Mouse (Mus musculus): ENCODE data around the gene Atxn2l. TPM values are rescaled to one million over a fixed set of nuclear protein-coding genes. Genes with fewer than 3 reads are reported as not detected.

Atxn2l gene
- 23.1 TPM for polyA plus RNA-seq (2014; fragmentation: Illumina TruSeq; extraction: RNeasy Lipid Tissue Mini Kit (QIAGEN cat#74804); ENCODE audit: low read depth, low replicate concordance)

GRCm38 (mm10) chr7:126503273-126503878 lies at the start of gene Atxn2l:
Gene Atxn2l (minus strand): TSS chr7:126503437.

GRCm38 (mm10) chr7:126487052-126487483 lies 16.2 kb downstream of the Atxn2l start, which contains the start of gene Tufm:
Gene Tufm (plus strand): TSS chr7:126487361.

DNA sequence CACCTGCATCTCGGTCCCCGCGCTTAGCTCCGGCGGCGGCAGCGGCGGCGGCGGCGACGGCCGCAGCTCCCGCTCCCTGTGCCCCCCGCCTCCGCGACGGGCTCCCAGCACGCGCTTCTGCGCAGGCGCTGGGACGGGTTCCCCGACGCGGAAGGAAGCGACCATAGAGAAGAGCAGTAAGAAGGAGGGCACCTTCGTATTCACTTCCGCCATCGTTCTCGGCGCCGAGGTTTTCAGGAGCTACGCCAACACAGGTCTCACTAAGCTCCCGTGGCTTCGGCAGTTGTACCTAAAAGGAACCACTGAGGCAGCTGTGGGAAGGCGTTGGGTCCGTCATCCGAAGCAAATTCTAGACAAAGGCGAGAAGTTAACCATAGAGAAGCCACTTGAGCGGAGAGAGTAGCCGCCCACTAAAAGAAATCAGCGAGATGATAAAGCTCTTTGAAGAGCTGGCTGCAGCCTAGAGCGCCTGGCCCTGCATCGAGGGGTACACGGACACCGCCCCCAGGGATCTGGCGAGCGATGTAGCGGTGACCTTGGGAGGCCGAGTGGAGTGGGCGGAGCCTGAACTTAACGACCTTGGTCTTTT lies 28.1 kb downstream of the Atxn2l start, which contains the start of gene Sh2b1:
Gene Sh2b1, minus strand, starts transcription at position 432 of the 589 bp plus-strand sequence.

DNA sequence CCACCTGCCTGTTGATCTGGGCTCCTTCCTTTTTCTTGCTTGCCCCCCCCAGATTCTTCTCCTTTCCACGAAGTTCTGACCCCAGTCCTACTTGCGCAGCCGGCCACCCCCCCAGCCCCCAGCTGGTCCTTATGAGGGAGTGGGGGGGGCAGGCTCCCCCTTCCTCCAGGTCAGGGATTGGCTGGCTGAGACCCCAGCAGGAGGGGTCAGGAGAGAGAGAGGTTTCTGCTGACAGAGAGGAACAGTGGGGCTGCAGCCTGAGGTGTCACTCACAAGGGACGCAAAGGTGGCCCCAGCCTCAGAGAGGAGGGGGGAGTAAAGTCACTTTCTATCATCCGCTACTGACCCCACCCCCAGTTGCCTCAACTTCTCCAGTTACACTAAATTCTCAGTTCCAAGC lies 40.2 kb downstream of the Atxn2l start, which contains the start of gene Atp2a1:
Gene Atp2a1, minus strand, starts transcription at position 105 of the 400 bp plus-strand sequence.

Other genes starting within 250 kb of the Atxn2l start
- 25.2 TPM for gene Sbk1, start 230.8 kb downstream of the Atxn2l start, polyA plus RNA-seq (2014; fragmentation: Illumina TruSeq; extraction: RNeasy Lipid Tissue Mini Kit (QIAGEN cat#74804); ENCODE audit: low read depth, low replicate concordance)
- gene Lat, start 133.9 kb downstream of the Atxn2l start, polyA plus RNA-seq (2014; fragmentation: Illumina TruSeq; extraction: RNeasy Lipid Tissue Mini Kit (QIAGEN cat#74804); ENCODE audit: low read depth, low replicate concordance), result not detected
- 2.4 TPM for gene Spns1, start 126.0 kb downstream of the Atxn2l start, polyA plus RNA-seq (2014; fragmentation: Illumina TruSeq; extraction: RNeasy Lipid Tissue Mini Kit (QIAGEN cat#74804); ENCODE audit: low read depth, low replicate concordance)
- gene Nfatc2ip, start 106.7 kb downstream of the Atxn2l start, polyA plus RNA-seq (2014; fragmentation: Illumina TruSeq; extraction: RNeasy Lipid Tissue Mini Kit (QIAGEN cat#74804); ENCODE audit: low read depth, low replicate concordance), result 7.6 TPM
- not detected for gene Cd19, start 88.5 kb downstream of the Atxn2l start, polyA plus RNA-seq (2014; fragmentation: Illumina TruSeq; extraction: RNeasy Lipid Tissue Mini Kit (QIAGEN cat#74804); ENCODE audit: low read depth, low replicate concordance)
- 0.47 TPM for gene Rabep2, start 74.7 kb downstream of the Atxn2l start, polyA plus RNA-seq (2014; fragmentation: Illumina TruSeq; extraction: RNeasy Lipid Tissue Mini Kit (QIAGEN cat#74804); ENCODE audit: low read depth, low replicate concordance)
- 5.9 TPM for gene Atp2a1, start 40.3 kb downstream of the Atxn2l start, polyA plus RNA-seq (2014; fragmentation: Illumina TruSeq; extraction: RNeasy Lipid Tissue Mini Kit (QIAGEN cat#74804); ENCODE audit: low read depth, low replicate concordance)
- 1.3 TPM for gene Sh2b1, start 28.0 kb downstream of the Atxn2l start, polyA plus RNA-seq (2014; fragmentation: Illumina TruSeq; extraction: RNeasy Lipid Tissue Mini Kit (QIAGEN cat#74804); ENCODE audit: low read depth, low replicate concordance)
- gene Tufm, start 16.1 kb downstream of the Atxn2l start, polyA plus RNA-seq (2014; fragmentation: Illumina TruSeq; extraction: RNeasy Lipid Tissue Mini Kit (QIAGEN cat#74804); ENCODE audit: low read depth, low replicate concordance), result 8.8 TPM
- 249 TPM for gene Eif3c, start 63.0 kb upstream of the Atxn2l start, polyA plus RNA-seq (2014; fragmentation: Illumina TruSeq; extraction: RNeasy Lipid Tissue Mini Kit (QIAGEN cat#74804); ENCODE audit: low read depth, low replicate concordance)
- 0.47 TPM for gene Apobr, start 81.5 kb upstream of the Atxn2l start, polyA plus RNA-seq (2014; fragmentation: Illumina TruSeq; extraction: RNeasy Lipid Tissue Mini Kit (QIAGEN cat#74804); ENCODE audit: low read depth, low replicate concordance)
- 2.4 TPM for gene Cln3, start 82.4 kb upstream of the Atxn2l start, polyA plus RNA-seq (2014; fragmentation: Illumina TruSeq; extraction: RNeasy Lipid Tissue Mini Kit (QIAGEN cat#74804); ENCODE audit: low read depth, low replicate concordance)
- not detected for gene Il27, start 91.5 kb upstream of the Atxn2l start, polyA plus RNA-seq (2014; fragmentation: Illumina TruSeq; extraction: RNeasy Lipid Tissue Mini Kit (QIAGEN cat#74804); ENCODE audit: low read depth, low replicate concordance)
- gene Nupr1, start 127.4 kb upstream of the Atxn2l start, polyA plus RNA-seq (2014; fragmentation: Illumina TruSeq; extraction: RNeasy Lipid Tissue Mini Kit (QIAGEN cat#74804); ENCODE audit: low read depth, low replicate concordance), result 4.6 TPM
- gene Sgf29, start 145.9 kb upstream of the Atxn2l start, polyA plus RNA-seq (2014; fragmentation: Illumina TruSeq; extraction: RNeasy Lipid Tissue Mini Kit (QIAGEN cat#74804); ENCODE audit: low read depth, low replicate concordance), result 1.6 TPM
- 105 TPM for gene Sult1a1, start 173.0 kb upstream of the Atxn2l start, polyA plus RNA-seq (2014; fragmentation: Illumina TruSeq; extraction: RNeasy Lipid Tissue Mini Kit (QIAGEN cat#74804); ENCODE audit: low read depth, low replicate concordance)
- gene Bola2, start 192.0 kb upstream of the Atxn2l start, polyA plus RNA-seq (2014; fragmentation: Illumina TruSeq; extraction: RNeasy Lipid Tissue Mini Kit (QIAGEN cat#74804); ENCODE audit: low read depth, low replicate concordance), result 0.12 TPM
- 1.3 TPM for gene Slx1b, start 192.3 kb upstream of the Atxn2l start, polyA plus RNA-seq (2014; fragmentation: Illumina TruSeq; extraction: RNeasy Lipid Tissue Mini Kit (QIAGEN cat#74804); ENCODE audit: low read depth, low replicate concordance)
- gene Coro1a, start 204.3 kb upstream of the Atxn2l start, polyA plus RNA-seq (2014; fragmentation: Illumina TruSeq; extraction: RNeasy Lipid Tissue Mini Kit (QIAGEN cat#74804); ENCODE audit: low read depth, low replicate concordance), result 3.2 TPM

All from adrenal gland, adult 10 weeks (tissue).